Comparison of ENCODE assay signal across 8 mouse cellular contexts in the genomic region with DNA sequence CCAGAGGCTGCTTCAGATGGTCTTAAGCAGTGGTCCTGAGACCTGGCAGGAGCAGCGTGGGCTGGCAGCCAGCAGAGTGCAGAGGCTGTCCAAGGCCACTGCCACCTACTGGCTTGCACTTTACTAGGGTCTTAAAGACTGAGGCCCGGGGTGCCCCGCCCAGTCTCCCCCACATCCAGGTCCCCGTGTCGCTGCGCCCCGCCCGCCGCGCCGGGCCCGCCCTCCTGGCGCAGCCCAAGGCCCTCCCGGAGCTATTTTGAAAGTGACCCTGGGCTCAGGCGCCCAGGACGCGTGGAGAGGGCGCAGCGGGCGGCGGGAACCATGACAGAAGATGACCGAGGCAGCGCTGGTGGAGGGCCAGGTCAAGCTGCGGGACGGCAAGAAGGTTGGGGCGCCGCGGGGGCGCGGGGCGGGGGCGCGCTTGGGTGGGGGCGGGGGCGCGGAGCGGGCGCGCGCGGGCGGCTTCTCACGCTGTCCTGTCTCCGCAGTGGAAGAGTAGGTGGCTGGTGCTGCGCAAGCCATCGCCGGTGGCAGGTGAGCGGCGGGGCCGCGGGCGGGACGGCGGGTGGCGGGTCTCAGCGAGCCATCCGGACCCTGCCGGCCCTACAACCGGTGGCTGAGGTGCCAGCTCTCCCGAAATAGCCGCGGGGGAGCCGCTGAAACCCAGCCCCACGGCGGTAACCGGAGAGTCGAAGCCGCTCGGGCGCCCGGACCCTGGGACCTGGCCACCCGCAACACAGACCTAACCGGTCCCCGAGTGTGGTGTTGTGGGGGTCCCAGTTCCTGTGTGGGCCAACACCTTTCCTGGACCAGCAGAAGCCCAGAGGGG. TPM values are rescaled to one million over a fixed set of nuclear protein-coding genes. Genes with fewer than 3 reads are reported as not detected.
DNase-seq lines count a peak whose midpoint lies in the region; ATAC-seq and TF ChIP-seq lines count a peak whose summit lies in the region.

A gene (plus strand): TSS at position 163 of the 829 bp plus-strand sequence.

- peak; percentile 72 for TF ChIP-seq CTCF in midbrain, postnatal 0 days (IDR thresholded peaks at IDR 0.05)

- H3K27me3 ChIP-seq in embryonic facial prominence, embryonic 12.5 days, result peaks cover 48% of the 10 kb centered on the region
- H3K27me3 ChIP-seq in limb, embryonic 13.5 days, result peaks cover 64% of the 10 kb centered on the region
- H3K27me3 ChIP-seq in midbrain, postnatal 0 days (ENCODE audit: insufficient read depth, low read length), result no peaks in the 10 kb centered on the region

- DNase-seq in cerebellum, adult 11 months, result peak; percentile 56
- peak; percentile 55 for DNase-seq in heart, adult 8-10 months (ENCODE audit: low spot score)
- peak; percentile 38 for DNase-seq in kidney, adult 9 months
- peak; percentile 83 for DNase-seq in midbrain, postnatal 0 days (ENCODE audit: low spot score)
- DNase-seq in thymus, adult 18-20 months, result peak; percentile 35 to 38

- H3K9ac ChIP-seq in embryonic facial prominence, embryonic 12.5 days, result peak within 1 kb of the TSS; percentile 59
- peak within 1 kb of the TSS; percentile 71 for H3K9ac ChIP-seq in limb, embryonic 13.5 days
- peak within 1 kb of the TSS; percentile 84 for H3K9ac ChIP-seq in midbrain, postnatal 0 days (replicated peaks; ENCODE audit: low read length, poor library complexity, severe bottlenecking)

- no peak for ATAC-seq in cerebellum, adult (ENCODE audit: insufficient number of reproducible peaks, low FRiP score, low TSS enrichment)
- ATAC-seq in embryonic facial prominence, embryonic 12.5 days (ENCODE audit: insufficient number of reproducible peaks, insufficient read depth, low FRiP score, low TSS enrichment), result 0 out of 2 replicates have a peak, but pooled peaks have one; percentile 18
- ATAC-seq in limb, embryonic 13.5 days (ENCODE audit: low FRiP score, low read depth), result peak; percentile 64
- ATAC-seq in midbrain, postnatal 0 days (ENCODE audit: low FRiP score), result peak; percentile 79

- WGBS in embryonic facial prominence, embryonic 12.5 days, result 2% methylated on average over 71 of the region's 74 CpGs
- WGBS in limb, embryonic 13.5 days, result under 1% methylated on average over 56 of the region's 74 CpGs
- WGBS in midbrain, postnatal 0 days, result under 1% methylated on average over 39 of the region's 74 CpGs

- no peaks in the 10 kb centered on the region for H3K36me3 ChIP-seq in embryonic facial prominence, embryonic 12.5 days
- no peaks in the 10 kb centered on the region for H3K36me3 ChIP-seq in limb, embryonic 13.5 days
- H3K36me3 ChIP-seq in midbrain, postnatal 0 days (ENCODE audit: insufficient read depth, low read length), result no peaks in the 10 kb centered on the region

- H3K4me3 ChIP-seq in embryonic facial prominence, embryonic 12.5 days, result peak within 1 kb of the TSS; percentile 55
- peak within 1 kb of the TSS; percentile 61 for H3K4me3 ChIP-seq in limb, embryonic 13.5 days
- peak within 1 kb of the TSS; percentile 55 for H3K4me3 ChIP-seq in midbrain, postnatal 0 days (ENCODE audit: low read depth, low read length)

- peaks cover 14% of the 10 kb centered on the region for H3K4me1 ChIP-seq in embryonic facial prominence, embryonic 12.5 days
- peaks cover 18% of the 10 kb centered on the region for H3K4me1 ChIP-seq in limb, embryonic 13.5 days
- H3K4me1 ChIP-seq in midbrain, postnatal 0 days (ENCODE audit: insufficient read depth, low read length), result peaks cover 7% of the 10 kb centered on the region; the same call in 1 of the 2 replicates

- no peak within 1 kb of the TSS for H3K27ac ChIP-seq in embryonic facial prominence, embryonic 12.5 days
- no peak within 1 kb of the TSS for H3K27ac ChIP-seq in limb, embryonic 13.5 days
- peak within 1 kb of the TSS; percentile 55 for H3K27ac ChIP-seq in midbrain, postnatal 0 days (ENCODE audit: low read depth, low read length)

- H3K4me2 ChIP-seq in embryonic facial prominence, embryonic 12.5 days (replicated peaks), result peak within 1 kb of the TSS; percentile 98
- H3K4me2 ChIP-seq in limb, embryonic 13.5 days (replicated peaks), result peak within 1 kb of the TSS; percentile 94
- peak within 1 kb of the TSS; percentile 88 for H3K4me2 ChIP-seq in midbrain, postnatal 0 days (ENCODE audit: low read depth, low read length, poor library complexity, severe bottlenecking)

- no peaks in the 10 kb centered on the region for H3K9me3 ChIP-seq in embryonic facial prominence, embryonic 12.5 days
- no peaks in the 10 kb centered on the region for H3K9me3 ChIP-seq in limb, embryonic 13.5 days
- H3K9me3 ChIP-seq in midbrain, postnatal 0 days (ENCODE audit: low read length), result no peaks in the 10 kb centered on the region

RNA-seq across cellular contexts. Expression of the gene that starts here (rescaled TPM):
- 2.0 and 2.3 TPM in 2 replicates for polyA plus RNA-seq in embryonic facial prominence, embryonic 12.5 days (2016; fragmentation: Nextera tagmentation; extraction: Ambion mirVana)
- total RNA-seq in heart, adult 8-10 months (2022), result 10 to 100 TPM; 32.2 to 42.1 (median 39.8) TPM
- polyA plus RNA-seq in limb, embryonic 13.5 days (2015; fragmentation: Nextera tagmentation; extraction: Ambion mirVana), result 5.1 and 5.7 TPM in 2 replicates
- total RNA-seq in midbrain, postnatal 0 days (2014; rRNA removed), result 22.1 and 25.1 TPM in 2 replicates
- 10.8 and 11.1 TPM in 2 replicates for polyA plus RNA-seq in midbrain, postnatal 0 days (2015; fragmentation: Nextera tagmentation; extraction: Ambion mirVana)
